27 mouse cellular contexts compared by ENCODE assay signal in genomic region chr4:147879865-147880264, GRCm38 (mm10). TPM values are rescaled to one million over a fixed set of nuclear protein-coding genes. Genes with fewer than 3 reads are reported as not detected.
DNase-seq lines count a peak whose midpoint lies in the region; ATAC-seq lines count a peak whose summit lies in the region.
"Had no signal": no experiment of that assay in that cellular context is flagged by ENCODE, and none has a peak within 500 bp of the region (broad histone marks: within the 10 kb centered on the region; RNA-seq: fewer than 3 reads in every experiment).

No protein-coding gene starts in this region.

- 41% methylated on average over 5 of the region's 5 CpGs for WGBS in heart, embryonic 15.5 days

- no peak overlapping the region for H3K27ac ChIP-seq in heart, embryonic 15.5 days
- H3K27ac ChIP-seq: hindbrain, embryonic 12.5 days; hindbrain, postnatal 0 days; left cerebral cortex, adult 2 months; limb, embryonic 13.5 days; neural tube, embryonic 15.5 days had no signal

- H3K36me3 ChIP-seq in heart, embryonic 15.5 days = peaks cover 93% of the 10 kb centered on the region

- no peak overlapping the region for H3K4me3 ChIP-seq in heart, embryonic 15.5 days
- H3K4me3 ChIP-seq: erythroblast, embryonic 14.5 days; hindbrain, embryonic 12.5 days; left cerebral cortex, adult 2 months; limb, embryonic 13.5 days; megakaryocyte, embryonic 14.5 days; neural tube, embryonic 15.5 days had no signal

- H3K27me3 ChIP-seq in heart, embryonic 15.5 days = no peaks in the 10 kb centered on the region
- H3K27me3 ChIP-seq: hindbrain, embryonic 12.5 days; limb, embryonic 13.5 days; megakaryocyte, embryonic 14.5 days; neural tube, embryonic 15.5 days had no signal

- H3K4me1 ChIP-seq in heart, embryonic 15.5 days (replicated peaks) = peaks cover 5% of the 10 kb centered on the region
- H3K4me1 ChIP-seq: hindbrain, embryonic 12.5 days; limb, embryonic 13.5 days; neural tube, embryonic 15.5 days had no signal

- no peak overlapping the region for H3K4me2 ChIP-seq in heart, embryonic 15.5 days
- H3K4me2 ChIP-seq: hindbrain, embryonic 12.5 days; limb, embryonic 13.5 days; liver, embryonic 11.5 days; neural tube, embryonic 15.5 days had no signal

- H3K9me3 ChIP-seq in heart, embryonic 15.5 days (replicated peaks) = no peaks in the 10 kb centered on the region
- H3K9me3 ChIP-seq: hindbrain, embryonic 12.5 days; limb, embryonic 13.5 days; megakaryocyte, embryonic 14.5 days; neural tube, embryonic 15.5 days had no signal

- no peak overlapping the region for H3K9ac ChIP-seq in heart, embryonic 15.5 days
- H3K9ac ChIP-seq: hindbrain, embryonic 12.5 days; limb, embryonic 13.5 days; neural tube, embryonic 15.5 days had no signal

- 0 out of 2 replicates have a peak, but pooled peaks have one; percentile 20 for ATAC-seq in heart, embryonic 15.5 days (replicated peaks; ENCODE audit: insufficient number of reproducible peaks, insufficient read depth, low FRiP score, low read depth)
- no peak for ATAC-seq in frontal cortex, adult (ENCODE audit: low TSS enrichment)
- ATAC-seq: CD4-positive, CD25-positive, alpha-beta regulatory T cell, adult 4 months; forebrain, embryonic 16.5 days; hindbrain, postnatal 0 days; intestine, postnatal 0 days had no signal

- no peak for DNase-seq in heart, adult 9 months (ENCODE audit: low spot score in 2 of 2)
- peak; percentile 10 for DNase-seq in retina, postnatal 1 day
- no peak for DNase-seq in retina, embryonic 14.5 days (ENCODE audit: low spot score)
- DNase-seq in R1 (ENCODE audit: low read depth, low spot score) = peak; percentile 60
- DNase-seq in cerebellum, adult 9-10 months = no peak
- DNase-seq: adrenal gland, postnatal 25 days; cerebellum, adult 11-12 months; cerebellum, postnatal 10 days; kidney, postnatal 25 days; lung, postnatal 4 days; midbrain, embryonic 14.5 days; right cerebral cortex, adult 18-20 months; spleen, adult 18-20 months; thymus, postnatal 14 days had no signal

RNA-seq across cellular contexts. Expression of gene Fv1, which starts 11.1 kb away (rescaled TPM):
- 10.0 and 10.2 TPM in 2 replicates for polyA plus RNA-seq in heart, embryonic 15.5 days (2015; fragmentation: Nextera tagmentation; extraction: Ambion mirVana)
- polyA plus RNA-seq: erythroblast, embryonic 14.5 days had no signal

RNA-seq across cellular contexts. Expression of gene Miip, which starts 11.2 kb away (rescaled TPM):
- 24.1 and 33.0 TPM in 2 replicates for polyA plus RNA-seq in heart, embryonic 15.5 days (2015; fragmentation: Nextera tagmentation; extraction: Ambion mirVana)

RNA-seq across cellular contexts. Expression of gene Mfn2, which starts 24.6 kb away (rescaled TPM):
- polyA plus RNA-seq in heart, embryonic 15.5 days (2015; fragmentation: Nextera tagmentation; extraction: Ambion mirVana) = 141 and 144 TPM in 2 replicates

RNA-seq across cellular contexts. Expression of gene Zfp933, which starts 31.7 kb away (rescaled TPM):
- polyA plus RNA-seq in heart, embryonic 15.5 days (2015; fragmentation: Nextera tagmentation; extraction: Ambion mirVana) = 3.4 and 4.0 TPM in 2 replicates
- polyA plus RNA-seq: erythroblast, embryonic 14.5 days had no signal

RNA-seq across cellular contexts. Expression of gene Plod1, which starts 56.7 kb away (rescaled TPM):
- 52.1 and 60.0 TPM in 2 replicates for polyA plus RNA-seq in heart, embryonic 15.5 days (2015; fragmentation: Nextera tagmentation; extraction: Ambion mirVana)

Comparison
In these comparisons a context has a peak if more than half of its experiments do, and no peak if none do; other contexts are left out.
1. DNase-seq: peak in retina, postnatal 1 day (single experiment) and R1 (single experiment); none in heart, adult 9 months (0 of 2), retina, embryonic 14.5 days (single experiment) and cerebellum, adult 9-10 months (single experiment).